8 mouse cellular contexts compared by ENCODE assay signal in genomic region chr1:180850316-180851270, GRCm38 (mm10). TPM values are rescaled to one million over a fixed set of nuclear protein-coding genes. Genes with fewer than 3 reads are reported as not detected.
A peak's percentile ranks its signal among the peaks of the same experiment; 100 is the strongest.
DNase-seq lines count a peak whose midpoint lies in the region; ATAC-seq and TF ChIP-seq lines count a peak whose summit lies in the region.

Sde2 (plus strand) TSS chr1:180851127.

- H3K36me3 ChIP-seq in megakaryocyte, embryonic 14.5 days (replicated peaks; ENCODE audit: low read length), result peaks cover 26% of the 10 kb centered on the region

- H3K27ac ChIP-seq in cortical plate, adult 2 months (ENCODE audit: insufficient read depth, low read length), result peak within 1 kb of the TSS; percentile 96

- ATAC-seq in activated CD4-positive, CD25-positive, alpha-beta regulatory T cell, adult 4 months, result peak; percentile 86

- no peak for TF ChIP-seq CTCF in cortical plate, adult 2 months (IDR thresholded peaks at IDR 0.05; ENCODE audit: extremely low read depth, insufficient read depth, low read length)

- peak; percentile 100 for DNase-seq in gastrocnemius, adult 8-10 months (ENCODE audit: low spot score in 2 of 2)
- peak; percentile 99 for DNase-seq in hindlimb bud, embryonic 11.5 days (ENCODE audit: extremely low spot score, low read depth, low spot score)
- DNase-seq in left cerebral cortex, adult 8-10 months (ENCODE audit: low spot score in 2 of 2), result peak; percentile 98 to 100
- DNase-seq in right cerebral cortex, postnatal 10 days (ENCODE audit: low spot score in 2 of 2), result peak; percentile 100
- DNase-seq in urinary bladder, postnatal 25 days (ENCODE audit: low spot score), result peak; percentile 100

- H3K4me1 ChIP-seq in cortical plate, adult 2 months (ENCODE audit: control insufficient read depth, insufficient read depth, low read length), result peaks cover 7% of the 10 kb centered on the region
- peaks cover 64% of the 10 kb centered on the region for H3K4me1 ChIP-seq in megakaryocyte, embryonic 14.5 days

- H3K9me3 ChIP-seq in megakaryocyte, embryonic 14.5 days, result no peaks in the 10 kb centered on the region

- peak within 1 kb of the TSS; percentile 82 for H3K4me3 ChIP-seq in cortical plate, adult 2 months (ENCODE audit: insufficient read depth, low read length)
- peak within 1 kb of the TSS; percentile 91 for H3K4me3 ChIP-seq in megakaryocyte, embryonic 14.5 days (replicated peaks)

- H3K27me3 ChIP-seq in megakaryocyte, embryonic 14.5 days (replicated peaks), result no peaks in the 10 kb centered on the region

- TF ChIP-seq POLR2A in cortical plate, adult 2 months (IDR thresholded peaks at IDR 0.05; ENCODE audit: extremely low read depth, insufficient read depth, low read length), result peak; percentile 94

RNA-seq across cellular contexts. Expression of gene Sde2, which starts in this region (rescaled TPM):
- 10 to 100 TPM; 32.3 to 34.1 TPM for polyA plus RNA-seq in activated CD4-positive, CD25-positive, alpha-beta regulatory T cell, adult 4 months (2017; shearing (Covaris generic))
- 16.1 and 16.2 TPM in 2 replicates for polyA plus RNA-seq in cortical plate, adult 2 months (2012; rRNA removed)
- total RNA-seq in gastrocnemius, adult 8-10 months (2022), result 1 to 10 TPM; 6.8 to 8.4 (median 7.6) TPM
- total RNA-seq in left cerebral cortex, adult 8-10 months (2022), result 10 to 100 TPM; 18.7 to 23.4 (median 21.9) TPM
- polyA plus RNA-seq in megakaryocyte, embryonic 14.5 days (2012; ENCODE audit: insufficient read depth, low replicate concordance), result 8.2 and 18.2 TPM in 2 replicates

Comparison
In these comparisons a context has a peak if more than half of its experiments do, and no peak if none do; other contexts are left out.
1. Peak in every context shown above with its lines: DNase-seq, ATAC-seq, H3K4me3 ChIP-seq and H3K27ac ChIP-seq.